ENCODE assay signal across 9 mouse cellular contexts in genomic region chr16:74055061-74055751, GRCm38 (mm10).
DNase-seq lines count a peak whose midpoint lies in the region; ATAC-seq and TF ChIP-seq lines count a peak whose summit lies in the region.
"Had no signal": no experiment of that assay in that cellular context is flagged by ENCODE, and none has a peak within 500 bp of the region (broad histone marks: within the 10 kb centered on the region; RNA-seq: fewer than 3 reads in every experiment).

No protein-coding gene starts in this region.

- H3K36me3 ChIP-seq in intestine, embryonic 15.5 days: no peaks in the 10 kb centered on the region
- H3K36me3 ChIP-seq in intestine, postnatal 0 days (ENCODE audit: control insufficient read depth, insufficient read depth): no peaks in the 10 kb centered on the region
- H3K36me3 ChIP-seq in embryonic facial prominence, embryonic 15.5 days: no peaks in the 10 kb centered on the region
- H3K36me3 ChIP-seq in neural tube, embryonic 14.5 days (ENCODE audit: control insufficient read depth, insufficient read depth, low read length): no peaks in the 10 kb centered on the region
- H3K36me3 ChIP-seq in liver, postnatal 0 days (replicated peaks; ENCODE audit: insufficient read depth, low read length): no peaks in the 10 kb centered on the region

- peak; percentile 7 for DNase-seq in cerebellum, adult 11 months
- peak; percentile 37 to 59 for DNase-seq in layer of hippocampus, adult 18-20 months (ENCODE audit: low spot score in 2 of 2)
- no peak for DNase-seq in liver, postnatal 0 days
- DNase-seq in urinary bladder, postnatal 10 days (ENCODE audit: low spot score): no peak

- H3K4me1 ChIP-seq in intestine, embryonic 15.5 days (replicated peaks): no peaks in the 10 kb centered on the region
- H3K4me1 ChIP-seq in intestine, postnatal 0 days (replicated peaks; ENCODE audit: control insufficient read depth, insufficient read depth, low read length): no peaks in the 10 kb centered on the region
- peaks cover 14% of the 10 kb centered on the region for H3K4me1 ChIP-seq in embryonic facial prominence, embryonic 15.5 days
- peaks cover 6% of the 10 kb centered on the region; the same call in 1 of the 2 replicates for H3K4me1 ChIP-seq in neural tube, embryonic 14.5 days (ENCODE audit: control insufficient read depth, insufficient read depth, low read length)
- H3K4me1 ChIP-seq in liver, postnatal 0 days (ENCODE audit: insufficient read depth): no peaks in the 10 kb centered on the region

- 56% methylated on average over 10 of the region's 10 CpGs for WGBS in intestine, embryonic 15.5 days
- 63% methylated on average over 10 of the region's 10 CpGs for WGBS in intestine, postnatal 0 days
- WGBS in embryonic facial prominence, embryonic 15.5 days: 25% methylated on average over 10 of the region's 10 CpGs
- 53% methylated on average over 10 of the region's 10 CpGs for WGBS in neural tube, embryonic 14.5 days
- 74% methylated on average over 10 of the region's 10 CpGs for WGBS in liver, postnatal 0 days (ENCODE audit: insufficient replicate concordance)

- H3K9me3 ChIP-seq in intestine, embryonic 15.5 days: no peaks in the 10 kb centered on the region
- no peaks in the 10 kb centered on the region for H3K9me3 ChIP-seq in intestine, postnatal 0 days (ENCODE audit: control insufficient read depth)
- no peaks in the 10 kb centered on the region for H3K9me3 ChIP-seq in embryonic facial prominence, embryonic 15.5 days (replicated peaks)
- no peaks in the 10 kb centered on the region for H3K9me3 ChIP-seq in neural tube, embryonic 14.5 days (ENCODE audit: control insufficient read depth, low read length)
- no peaks in the 10 kb centered on the region for H3K9me3 ChIP-seq in liver, postnatal 0 days (ENCODE audit: low read length)

- no peak overlapping the region for H3K4me2 ChIP-seq in intestine, embryonic 15.5 days (replicated peaks)
- no peak overlapping the region for H3K4me2 ChIP-seq in intestine, postnatal 0 days (replicated peaks; ENCODE audit: low read depth)
- 0 out of 2 replicates have a peak overlapping the region, but pooled peaks have one; percentile 10 for H3K4me2 ChIP-seq in embryonic facial prominence, embryonic 15.5 days (replicated peaks)
- H3K4me2 ChIP-seq in neural tube, embryonic 14.5 days (ENCODE audit: low read depth, low read length): no peak overlapping the region
- no peak overlapping the region for H3K4me2 ChIP-seq in liver, postnatal 0 days (ENCODE audit: low read depth, low read length)

- TF ChIP-seq EP300 in liver, postnatal 0 days (IDR thresholded peaks at IDR 0.05; ENCODE audit: low read depth): no peak

- H3K4me3 ChIP-seq in intestine, embryonic 15.5 days (replicated peaks): no peak overlapping the region
- no peak overlapping the region for H3K4me3 ChIP-seq in intestine, postnatal 0 days (ENCODE audit: low read depth, low read length)
- H3K4me3 ChIP-seq in embryonic facial prominence, embryonic 15.5 days (replicated peaks): no peak overlapping the region
- no peak overlapping the region for H3K4me3 ChIP-seq in neural tube, embryonic 14.5 days (ENCODE audit: low read depth, low read length)
- H3K4me3 ChIP-seq in liver, postnatal 0 days (ENCODE audit: low read depth, low read length): no peak overlapping the region

- no peaks in the 10 kb centered on the region for H3K27me3 ChIP-seq in intestine, embryonic 15.5 days (replicated peaks)
- no peaks in the 10 kb centered on the region for H3K27me3 ChIP-seq in intestine, postnatal 0 days (replicated peaks; ENCODE audit: control insufficient read depth, insufficient read depth, low read length)
- H3K27me3 ChIP-seq in embryonic facial prominence, embryonic 15.5 days: no peaks in the 10 kb centered on the region
- no peaks in the 10 kb centered on the region for H3K27me3 ChIP-seq in neural tube, embryonic 14.5 days (ENCODE audit: control insufficient read depth, insufficient read depth, low read length)
- H3K27me3 ChIP-seq in liver, postnatal 0 days (ENCODE audit: insufficient read depth, low read length): no peaks in the 10 kb centered on the region
- H3K27me3 ChIP-seq: Patski had no signal

- H3K9ac ChIP-seq in intestine, embryonic 15.5 days: no peak overlapping the region
- H3K9ac ChIP-seq in intestine, postnatal 0 days (ENCODE audit: low read depth, low read length): no peak overlapping the region
- no peak overlapping the region for H3K9ac ChIP-seq in embryonic facial prominence, embryonic 15.5 days
- H3K9ac ChIP-seq in neural tube, embryonic 14.5 days (replicated peaks; ENCODE audit: low read depth, low read length): no peak overlapping the region
- no peak overlapping the region for H3K9ac ChIP-seq in liver, postnatal 0 days (replicated peaks)

- ATAC-seq in intestine, embryonic 15.5 days: peak; percentile 28; the same call in 1 of the 2 replicates
- no peak for ATAC-seq in intestine, postnatal 0 days
- peak; percentile 91 for ATAC-seq in embryonic facial prominence, embryonic 15.5 days (ENCODE audit: insufficient number of reproducible peaks, low FRiP score, low TSS enrichment, low read depth)
- ATAC-seq in neural tube, embryonic 14.5 days (ENCODE audit: low read depth): peak; percentile 39; the same call in 1 of the 2 replicates
- no peak for ATAC-seq in liver, postnatal 0 days
- ATAC-seq: Patski had no signal

- no peak for TF ChIP-seq CTCF in intestine, postnatal 0 days (IDR thresholded peaks at IDR 0.05; ENCODE audit: low read depth)
- no peak for TF ChIP-seq CTCF in liver, postnatal 0 days (IDR thresholded peaks at IDR 0.05; ENCODE audit: low read depth)

- no peak overlapping the region for H3K27ac ChIP-seq in intestine, embryonic 15.5 days
- H3K27ac ChIP-seq in intestine, postnatal 0 days (ENCODE audit: low read depth, low read length): no peak overlapping the region
- peak overlapping the region; percentile 68 for H3K27ac ChIP-seq in embryonic facial prominence, embryonic 15.5 days (replicated peaks)
- H3K27ac ChIP-seq in neural tube, embryonic 14.5 days (ENCODE audit: low read depth, low read length): no peak overlapping the region
- H3K27ac ChIP-seq in liver, postnatal 0 days (ENCODE audit: low read depth): no peak overlapping the region

Comparison
In these comparisons a context has a peak if more than half of its experiments do, and no peak if none do; other contexts are left out.
1. ATAC-seq: peak in intestine, embryonic 15.5 days (single experiment), embryonic facial prominence, embryonic 15.5 days (single experiment) and neural tube, embryonic 14.5 days (single experiment); none in intestine, postnatal 0 days (single experiment) and liver, postnatal 0 days (single experiment).
2. DNase-seq: peak in cerebellum, adult 11 months (single experiment) and layer of hippocampus, adult 18-20 months (2 of 2); none in liver, postnatal 0 days (single experiment) and urinary bladder, postnatal 10 days (single experiment).